Mouse (Mus musculus) liver (tissue): ENCODE measurements around the gene Nop16.
"Not testable (repeated sequence)": the region's sequence is repeated elsewhere in the genome, so short reads cannot be mapped to it uniquely, and the experiment has no call there.

Experiments
- DNase-seq: peaks from one replicate; pipeline ENCODE4 v3.0.0-alpha.2; 2020; ENCODE audit warnings: mixed read lengths

The Nop16 gene

GRCm38 (mm10) chr13:54589996-54590951 lies at the start of gene Nop16, which contains the start of gene Higd2a:
Nop16 (minus strand) TSS chr13:54590090.
Higd2a (plus strand) TSS chr13:54590207.
- DNase-seq, result peak; percentile 97

GRCm38 (mm10) chr13:54635011-54635410 lies 45.1 kb upstream of the Nop16 start:
- DNase-seq, result no peak

GRCm38 (mm10) chr13:54632731-54633277 lies 42.9 kb upstream of the Nop16 start:
- no peak for DNase-seq

DNA sequence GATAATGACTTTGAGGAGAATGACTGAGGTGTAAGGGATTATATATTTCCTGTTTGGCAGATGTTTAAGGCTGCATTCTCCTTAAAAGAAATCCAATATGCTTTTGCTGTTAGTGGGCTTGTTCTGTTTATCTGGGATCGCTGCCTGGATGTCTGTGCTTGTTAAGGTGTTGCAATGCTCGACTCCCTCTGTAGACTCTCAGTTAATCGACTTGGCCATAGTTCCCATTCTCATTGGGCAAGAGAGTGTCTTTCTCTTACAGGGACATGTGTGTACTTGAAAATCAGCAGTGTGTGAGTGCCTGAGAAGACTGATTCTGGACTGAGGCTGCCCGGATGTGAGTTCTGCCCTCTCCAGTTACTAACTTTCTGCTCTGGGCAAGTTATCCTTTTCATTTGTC lies 39.2 kb upstream of the Nop16 start:
- no peak for DNase-seq

GRCm38 (mm10) chr13:54621960-54622521 lies 32.2 kb upstream of the Nop16 start:
- DNase-seq, result peak; percentile 48

GRCm38 (mm10) chr13:54621155-54621932 lies 31.5 kb upstream of the Nop16 start, which contains the start of gene Faf2:
Faf2 (plus strand) TSS chr13:54621784.
- peak; percentile 98 for DNase-seq

- no peak for DNase-seq
Measured at GRCm38 (mm10) chr13:54616998-54617397, 27.1 kb upstream of the Nop16 start.

GRCm38 (mm10) chr13:54616307-54616706 lies 26.4 kb upstream of the Nop16 start:
- no peak for DNase-seq

DNA sequence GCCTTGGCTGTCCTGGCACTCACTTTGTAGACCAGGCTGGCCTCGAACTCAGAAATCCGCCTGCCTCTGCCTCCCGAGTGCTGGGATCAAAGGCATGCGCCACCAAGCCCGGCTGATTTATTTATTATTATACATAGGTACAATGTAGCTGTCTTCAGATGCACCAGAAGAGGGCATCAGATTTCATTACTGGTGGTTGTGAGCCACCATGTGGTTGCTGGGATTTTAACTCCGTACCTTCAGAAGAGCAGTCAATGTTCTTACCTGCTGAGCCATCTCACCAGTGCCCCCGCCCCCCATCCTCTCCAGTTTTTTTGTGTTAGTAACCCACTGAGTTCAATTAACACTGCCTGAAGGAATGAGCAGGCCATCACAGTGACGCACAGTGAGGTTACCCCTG lies 23.3 kb upstream of the Nop16 start:
- DNase-seq, result not testable (repeated sequence)

GRCm38 (mm10) chr13:54610972-54611754 lies 21.3 kb upstream of the Nop16 start, which contains the start of gene Cltb:
Cltb (minus strand) TSS chr13:54611344.
- DNase-seq, result peak; percentile 89

DNA sequence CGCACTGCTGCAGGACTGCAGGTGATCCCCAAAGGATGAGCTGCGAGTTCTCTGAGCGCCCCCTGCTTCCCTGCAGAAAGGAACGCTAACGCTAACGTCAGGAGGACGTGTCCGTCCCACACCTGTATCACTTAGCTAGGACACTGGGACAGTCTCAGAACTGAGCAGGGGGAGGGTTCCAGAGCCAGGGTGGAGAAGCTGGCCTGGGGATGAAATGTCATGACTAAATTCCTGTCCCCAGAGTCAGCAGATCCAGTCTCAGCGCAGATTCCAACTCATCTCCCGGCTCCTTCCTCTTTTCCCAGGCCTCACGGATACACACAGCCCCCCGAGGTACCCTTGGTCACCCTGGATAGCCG lies 20.7 kb upstream of the Nop16 start:
- peak; percentile 41 for DNase-seq

GRCm38 (mm10) chr13:54609301-54609700 lies 19.4 kb upstream of the Nop16 start:
- DNase-seq, result no peak

DNA sequence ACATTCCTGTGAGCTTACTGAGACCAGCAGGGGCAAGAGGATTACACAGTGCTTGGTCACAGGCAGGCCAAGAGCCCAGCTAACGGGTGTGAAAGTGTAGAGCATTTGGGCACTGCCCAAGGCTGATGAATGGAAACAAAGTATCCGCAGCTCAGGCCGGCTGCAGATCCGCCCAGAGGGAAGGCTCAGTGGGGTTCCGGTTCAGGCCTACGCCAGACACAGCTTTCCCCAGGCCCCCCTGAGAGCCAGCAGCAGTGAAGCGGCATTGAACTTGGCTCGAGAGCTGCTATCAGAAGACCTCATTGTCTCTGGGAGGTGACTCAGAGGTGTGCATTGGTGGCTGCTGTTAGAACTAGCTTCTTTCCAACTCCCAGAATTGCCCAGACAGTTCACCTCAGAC lies 18.8 kb upstream of the Nop16 start:
- no peak for DNase-seq

DNA sequence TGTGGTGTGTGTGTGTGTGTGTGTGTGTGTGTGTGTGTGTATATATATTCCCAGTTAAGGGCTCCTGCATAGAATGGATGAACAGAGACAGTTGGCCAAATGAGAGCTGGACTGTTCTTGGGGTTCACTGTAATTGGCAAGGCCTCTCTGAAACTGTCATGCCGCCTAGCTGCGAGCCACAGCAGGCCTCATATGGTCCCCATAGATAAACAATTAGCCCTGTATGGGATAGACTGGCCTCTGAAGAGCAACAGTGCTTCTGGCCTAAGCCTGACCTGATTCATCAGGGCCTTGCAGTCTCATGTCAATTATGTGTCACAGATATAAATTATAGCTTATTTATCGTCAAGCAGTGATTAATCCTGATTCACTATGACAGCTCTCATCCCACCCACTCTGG lies 18.1 kb upstream of the Nop16 start:
- peak; percentile 70 for DNase-seq

DNA sequence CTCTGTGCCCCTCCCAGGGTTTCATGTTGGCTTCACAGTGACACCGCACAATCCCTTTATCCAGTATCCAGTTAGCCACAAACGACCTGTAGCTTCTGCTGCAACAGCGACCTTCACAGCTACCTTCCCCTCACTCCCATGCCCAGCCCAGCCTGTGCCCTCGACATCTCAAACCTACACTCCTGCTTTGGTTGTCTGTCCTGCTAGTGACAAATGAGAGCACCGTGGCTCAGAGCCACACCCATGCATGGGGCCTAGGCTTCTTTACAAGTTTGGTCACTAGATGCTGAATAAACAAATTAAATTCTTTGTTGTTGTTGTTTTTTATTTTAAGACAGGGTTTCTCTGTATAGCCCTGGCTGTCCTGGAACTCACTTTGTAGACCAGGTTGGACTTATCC lies 17.3 kb upstream of the Nop16 start:
- DNase-seq, result peak; percentile 58

DNA sequence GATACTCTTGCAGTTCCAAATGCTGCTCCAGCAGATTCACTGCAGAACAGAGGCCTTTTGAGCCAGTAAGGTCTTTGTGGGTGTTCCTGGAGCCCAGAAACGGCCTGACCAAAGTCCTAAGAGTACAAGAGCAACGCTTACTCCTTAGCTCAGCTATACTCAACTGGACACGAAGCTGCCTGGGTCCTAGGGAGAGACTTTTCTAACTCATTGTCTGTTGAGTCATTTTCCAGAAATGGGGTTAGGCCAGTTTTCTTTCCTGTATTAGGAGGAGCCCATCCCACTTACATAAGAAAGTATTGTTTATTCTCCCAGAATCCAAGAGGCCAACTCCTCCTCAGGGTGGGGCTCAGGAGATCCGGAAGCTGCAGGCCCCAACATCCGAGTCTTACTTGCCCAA lies 15.5 kb upstream of the Nop16 start:
- DNase-seq, result no peak

- no peak for DNase-seq
Measured at GRCm38 (mm10) chr13:54604221-54604620, 14.3 kb upstream of the Nop16 start.

GRCm38 (mm10) chr13:54603501-54603900 lies 13.6 kb upstream of the Nop16 start:
- no peak for DNase-seq

DNA sequence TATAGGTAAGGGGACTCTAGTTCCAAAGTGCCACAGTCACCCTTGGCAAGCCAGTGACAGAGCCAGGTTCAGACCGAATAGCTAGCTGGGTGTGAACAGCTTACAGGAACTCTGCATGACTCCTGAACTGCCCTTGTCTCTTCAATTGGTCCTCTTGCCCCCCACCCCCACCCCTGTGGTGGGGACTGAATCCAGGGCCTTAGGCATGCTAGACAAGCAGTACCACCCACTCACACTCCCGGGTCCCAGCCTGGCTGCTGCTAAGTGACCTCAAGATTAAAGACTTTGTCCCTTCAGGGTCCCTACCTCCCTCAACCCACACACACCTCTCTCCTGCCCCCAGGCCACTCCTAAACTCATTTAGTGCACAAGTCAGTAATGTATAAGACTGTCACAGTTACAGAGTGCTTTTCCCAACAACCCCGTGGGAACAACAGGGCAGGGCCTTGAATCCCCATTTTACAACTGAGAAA lies 12.8 kb upstream of the Nop16 start:
- no peak for DNase-seq

DNA sequence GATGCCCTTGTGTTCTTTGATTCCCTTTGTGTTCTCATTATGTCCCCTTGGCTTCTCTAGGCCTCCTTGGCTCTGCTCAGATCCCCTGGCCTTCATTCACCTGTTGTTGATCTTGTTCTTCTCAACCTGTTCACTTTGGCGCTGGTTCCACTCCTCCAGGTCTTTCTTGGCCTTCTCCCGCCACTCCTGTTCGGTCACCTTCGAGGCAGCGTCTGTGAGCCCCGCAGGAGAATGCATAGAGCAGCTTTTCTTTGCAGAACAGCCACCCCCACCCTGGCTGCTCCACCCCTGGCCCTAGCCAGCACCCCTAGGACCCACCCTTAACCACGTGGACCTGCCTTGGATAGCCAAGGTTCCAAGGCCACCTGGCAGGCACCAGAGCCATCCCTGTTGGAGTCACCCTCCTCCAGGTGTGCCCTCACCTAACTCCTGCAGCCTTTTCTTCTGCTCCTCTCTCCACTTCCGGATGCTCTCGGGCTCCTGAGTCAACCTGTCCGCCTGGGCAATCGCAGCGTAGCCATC lies 8.8 kb upstream of the Nop16 start:
- no peak for DNase-seq

DNA sequence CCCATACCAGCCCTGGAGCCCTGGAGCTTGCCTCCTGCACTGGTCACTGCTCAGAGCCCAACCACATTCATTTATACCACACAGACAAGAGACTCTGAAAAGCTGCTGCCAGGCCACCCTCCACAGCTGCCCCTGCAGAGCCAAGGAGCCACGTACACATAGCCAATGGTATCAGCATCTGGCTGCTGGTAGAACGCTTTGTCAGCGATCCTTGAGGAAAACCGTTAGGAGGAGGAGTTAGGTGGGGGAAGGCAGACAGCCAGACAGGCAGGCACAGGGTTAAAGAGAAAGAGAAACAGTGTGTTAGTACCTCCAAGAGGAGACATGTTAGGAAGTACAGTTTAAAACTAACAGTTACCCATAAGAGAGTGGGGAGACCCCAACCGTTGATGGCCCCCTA lies 7.0 kb upstream of the Nop16 start:
- DNase-seq, result no peak
